Mouse (Mus musculus): Measurements from ENCODE around the gene Klk9. TPM values are rescaled to one million over a fixed set of nuclear protein-coding genes. Genes with fewer than 3 reads are reported as not detected.

The Klk9 gene
- polyA plus RNA-seq, 1 experiment = not detected

DNA sequence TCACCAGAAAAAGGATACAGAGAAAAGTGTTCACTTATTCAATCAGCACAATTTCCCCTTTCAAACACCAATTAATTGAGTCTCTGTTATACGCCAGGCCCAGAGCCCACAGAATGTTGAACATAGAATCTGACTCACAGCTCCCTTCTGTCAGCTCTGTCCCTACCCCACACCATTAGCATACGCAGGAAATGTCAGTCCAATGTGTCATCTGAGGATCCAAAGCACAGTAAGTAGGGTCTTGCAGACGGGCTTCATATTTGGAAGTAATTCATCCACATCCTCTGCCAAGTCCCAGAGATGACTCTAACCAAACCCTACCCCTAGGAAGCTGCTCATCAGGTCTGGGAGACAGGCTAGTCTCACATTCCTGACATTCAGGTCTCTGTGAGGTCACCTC lies 3.6 kb upstream of the Klk9 start:
- DNase-seq (ENCODE audit: extremely low spot score in 1 of 2, low spot score in 1 of 2) = no peak

DNA sequence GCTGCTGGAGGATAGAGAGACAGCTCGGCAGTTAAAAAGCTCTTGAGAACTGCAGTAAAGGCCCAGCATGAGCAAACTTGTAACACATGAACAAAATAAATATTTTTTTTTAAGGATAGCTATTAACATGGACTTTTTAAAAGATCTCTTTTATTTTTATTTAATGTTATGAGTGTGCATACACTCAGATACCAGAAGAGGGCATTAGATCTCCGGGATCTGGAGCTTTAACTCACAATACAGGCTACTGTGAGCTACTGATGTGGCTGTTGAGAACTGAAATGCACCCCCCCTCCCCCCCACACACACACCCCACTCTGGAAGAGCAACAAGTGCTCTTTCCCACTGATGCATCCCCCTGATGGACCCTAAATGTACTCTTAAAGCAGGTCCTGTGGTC lies 2.4 kb upstream of the Klk9 start:
- DNase-seq (ENCODE audit: extremely low spot score in 1 of 2, low spot score in 1 of 2) = no peak

DNA sequence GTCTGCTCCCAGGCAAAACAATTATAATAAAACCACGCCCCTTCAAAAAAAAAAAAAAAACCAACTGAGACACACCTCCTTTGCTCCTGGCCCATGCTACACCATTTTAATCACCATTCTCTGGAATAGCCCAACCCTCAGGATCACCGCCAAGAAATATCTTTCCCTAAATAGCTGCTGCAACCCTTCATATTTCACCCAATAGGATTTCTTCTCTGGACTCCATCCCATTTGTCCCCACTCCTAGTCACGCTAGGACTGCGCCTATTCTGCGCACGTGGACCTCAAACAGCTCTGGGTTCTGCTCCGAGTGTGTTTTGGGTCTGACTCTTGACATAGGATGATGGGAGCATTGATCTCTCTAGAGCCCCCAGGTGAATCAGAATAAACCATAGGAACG lies 4.7 kb downstream of the Klk9 start:
- no peak for DNase-seq (ENCODE audit: extremely low spot score in 1 of 2, low spot score in 1 of 2)

DNA sequence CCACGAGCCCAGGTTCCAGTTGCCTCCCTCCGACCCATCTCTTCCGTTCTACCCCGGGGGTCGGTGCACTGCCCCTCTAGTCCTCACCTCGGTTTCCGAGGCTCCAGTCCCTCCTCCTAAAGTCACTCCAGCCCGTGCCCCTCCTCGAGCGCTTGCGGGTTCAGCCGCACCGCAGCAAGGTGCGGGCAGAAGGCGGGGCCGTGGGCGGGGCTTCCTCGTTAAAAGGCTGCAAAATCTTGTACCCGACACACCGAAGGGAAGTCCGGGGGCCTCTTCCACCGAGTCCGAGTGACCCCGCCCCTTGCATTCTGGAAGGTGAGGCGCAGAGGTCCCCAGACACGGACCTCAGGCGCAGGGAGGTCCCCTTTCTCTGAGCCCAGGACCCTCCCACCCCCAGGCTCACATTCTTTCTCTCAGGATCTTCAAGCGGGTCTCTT lies 5.7 kb downstream of the Klk9 start, which contains the start of gene Klk8:
TSS of gene Klk8 (plus strand) at position 245 of the 437 bp plus-strand sequence.
- DNase-seq (ENCODE audit: extremely low spot score in 1 of 2, low spot score in 1 of 2) = no peak

DNA sequence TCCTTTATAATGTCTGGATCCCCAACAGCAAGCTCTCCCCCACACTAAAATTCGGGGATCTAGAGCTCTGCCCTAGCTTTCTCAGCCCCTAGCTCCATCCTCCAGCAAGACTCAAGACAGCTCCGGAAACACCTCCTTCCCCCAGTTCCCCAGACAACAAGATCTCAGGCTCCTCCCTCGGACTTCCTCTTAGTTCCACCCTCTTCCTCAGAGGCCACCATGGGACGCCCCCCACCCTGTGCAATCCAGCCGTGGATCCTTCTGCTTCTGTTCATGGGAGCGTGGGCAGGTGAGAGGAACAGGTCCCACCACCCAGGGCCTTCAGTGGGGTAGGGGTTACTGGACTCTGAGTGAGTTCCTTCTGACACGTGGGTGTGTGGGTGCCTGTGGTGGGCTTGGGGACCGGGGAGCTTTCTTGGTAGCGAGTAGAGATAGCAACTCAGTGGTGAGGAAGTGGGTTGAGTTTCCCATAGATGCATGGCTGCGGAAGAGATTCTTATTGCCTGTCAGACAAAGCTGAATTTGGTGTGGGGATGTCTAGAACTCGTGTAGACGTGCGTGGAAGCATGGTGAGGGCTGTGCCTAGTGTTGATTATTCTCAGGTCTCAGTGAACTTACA lies 6.3 kb downstream of the Klk9 start:
- no peak for DNase-seq (ENCODE audit: extremely low spot score in 1 of 2, low spot score in 1 of 2)

DNA sequence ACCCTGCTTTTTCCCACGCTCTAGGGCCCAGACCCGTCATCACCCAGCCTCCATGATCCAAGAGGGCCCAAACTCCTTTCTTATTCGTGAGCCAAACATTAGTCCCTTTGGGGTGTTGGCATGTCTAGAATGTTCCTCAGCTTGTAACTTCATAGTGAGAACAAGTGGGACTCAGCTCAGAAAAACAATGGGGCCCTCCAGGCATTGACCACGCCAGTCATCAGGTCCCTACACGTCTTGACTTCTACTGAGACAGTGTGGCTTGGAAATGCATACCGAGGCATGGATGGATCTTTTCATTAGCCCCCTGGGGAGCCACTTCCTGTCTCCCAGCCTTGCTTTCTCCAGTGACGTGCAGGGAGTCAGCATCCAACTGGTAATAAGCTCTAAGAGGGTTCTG lies 8.2 kb downstream of the Klk9 start:
- no peak for DNase-seq (ENCODE audit: extremely low spot score in 1 of 2, low spot score in 1 of 2)

DNA sequence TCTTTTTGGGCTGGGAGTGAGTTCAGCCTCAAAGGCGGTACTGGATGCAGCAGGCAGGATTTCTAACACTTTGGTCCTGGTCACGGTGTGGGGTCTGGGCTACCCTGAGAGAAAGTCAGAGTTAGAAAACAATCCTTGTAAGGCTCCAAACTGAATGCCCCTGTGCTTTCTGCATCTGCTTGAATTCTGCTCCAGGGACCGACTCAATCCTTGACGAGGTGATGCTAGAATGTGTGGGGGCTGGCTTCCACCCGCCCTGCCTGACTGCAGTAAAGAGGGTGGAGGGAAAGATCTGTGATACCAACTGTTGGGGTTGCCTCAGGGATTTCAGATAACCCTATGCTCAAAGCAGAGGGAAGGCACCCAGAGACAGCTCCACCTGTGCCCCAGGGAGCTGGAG lies 19.3 kb downstream of the Klk9 start, which contains the start of gene Klk7:
TSS of gene Klk7 (plus strand) at position 301 of the 400 bp plus-strand sequence.
- no peak for DNase-seq (ENCODE audit: extremely low spot score in 1 of 2, low spot score in 1 of 2)

DNA sequence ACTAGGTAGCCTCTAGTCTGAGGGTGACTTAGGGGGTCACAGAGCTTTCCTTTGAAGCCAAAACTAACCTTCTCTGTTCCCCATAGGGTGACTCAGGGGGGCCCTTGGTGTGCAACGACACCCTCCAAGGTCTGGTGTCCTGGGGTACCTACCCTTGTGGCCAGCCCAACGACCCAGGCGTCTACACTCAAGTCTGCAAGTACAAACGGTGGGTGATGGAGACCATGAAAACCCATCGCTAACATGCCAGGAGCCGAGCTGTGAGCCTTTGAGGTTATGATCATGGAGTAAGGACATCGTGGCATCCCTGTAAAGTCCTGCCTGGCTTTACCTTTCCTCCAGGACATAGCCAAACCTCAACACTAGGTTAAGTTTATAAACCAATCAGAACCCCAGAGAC lies 23.5 kb downstream of the Klk9 start:
- DNase-seq (ENCODE audit: extremely low spot score in 1 of 2, low spot score in 1 of 2) = no peak

DNA sequence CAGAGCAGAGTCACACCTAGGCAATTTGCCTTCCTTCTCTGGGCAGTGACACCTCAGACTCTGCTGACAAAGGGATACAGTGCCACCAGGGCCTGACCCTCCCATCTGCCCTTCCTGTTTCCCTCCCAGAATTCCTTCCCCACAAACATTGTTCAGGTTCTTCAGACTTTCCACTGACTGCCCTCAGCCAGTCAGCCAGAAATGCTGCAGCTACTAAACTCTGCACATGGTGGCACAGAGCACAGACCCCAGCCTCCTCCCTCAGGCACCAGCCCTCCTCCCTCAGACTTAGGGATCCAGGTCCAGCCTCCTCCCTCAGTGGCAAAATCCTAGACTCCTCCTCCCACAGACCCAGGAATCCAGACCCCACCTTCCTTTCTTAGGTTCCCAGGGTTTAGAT lies 25.1 kb downstream of the Klk9 start:
- no peak for DNase-seq (ENCODE audit: extremely low spot score in 1 of 2, low spot score in 1 of 2)

DNA sequence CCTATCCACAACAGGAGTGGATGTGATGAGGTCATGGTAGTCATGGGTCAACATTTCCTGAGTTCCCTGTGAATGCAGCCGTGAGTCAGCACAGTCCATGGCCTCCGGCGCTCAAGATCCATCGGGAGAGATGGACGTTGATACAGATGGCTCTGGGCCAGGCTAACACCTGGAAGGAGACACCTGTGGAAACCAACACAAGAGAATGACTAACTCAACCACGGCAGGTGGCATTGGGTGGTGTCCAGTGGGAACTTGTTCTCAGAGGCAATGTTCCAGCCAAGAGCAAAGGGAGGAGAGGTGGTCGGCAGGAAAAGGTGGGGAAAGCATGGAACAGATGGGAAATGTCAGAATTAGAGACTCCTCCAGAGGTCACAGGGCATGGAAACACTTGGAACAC lies 29.9 kb downstream of the Klk9 start:
- DNase-seq (ENCODE audit: extremely low spot score in 1 of 2, low spot score in 1 of 2) = no peak

DNA sequence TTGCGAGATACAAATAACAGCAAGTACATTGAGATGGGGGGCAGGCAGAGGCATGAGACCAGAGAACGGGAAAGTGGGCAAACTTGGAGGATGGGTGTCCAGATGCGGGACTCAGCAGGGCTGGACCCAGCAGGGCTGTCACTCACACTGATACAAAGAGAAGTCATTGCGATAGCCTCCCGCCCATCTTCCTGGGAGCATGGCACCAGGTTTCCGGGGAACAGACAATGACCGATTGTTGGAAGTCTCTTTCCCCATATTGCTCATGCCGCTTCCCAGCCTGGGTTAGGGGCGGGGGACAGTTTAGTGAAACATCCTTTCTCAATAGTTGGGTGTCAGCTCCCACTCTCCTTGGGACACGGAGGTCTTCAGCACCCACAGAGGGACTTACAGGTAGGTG lies 32.5 kb downstream of the Klk9 start, which contains the start of gene Klk6:
TSS of gene Klk6 (plus strand) at position 301 of the 400 bp plus-strand sequence.
- no peak for DNase-seq (ENCODE audit: extremely low spot score in 1 of 2, low spot score in 1 of 2)

DNA sequence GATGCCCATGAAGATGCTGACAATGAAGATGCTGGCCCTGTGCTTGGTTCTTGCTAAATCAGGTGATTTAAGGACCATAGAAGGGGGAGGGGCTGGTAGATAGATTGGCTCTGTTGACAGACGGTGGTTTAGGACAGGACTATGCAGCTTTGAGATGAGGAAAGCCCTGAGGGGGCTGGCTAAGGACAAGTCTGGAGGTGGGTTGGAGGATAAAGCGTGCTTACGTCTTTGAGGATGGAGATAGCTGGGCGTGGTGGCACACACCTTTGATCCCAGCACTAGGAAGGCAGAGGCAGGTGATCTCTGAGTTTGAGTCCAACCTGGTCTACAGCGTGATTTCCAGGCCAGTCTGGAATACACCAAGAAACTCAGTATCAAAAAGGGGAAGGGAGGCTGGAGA lies 34.4 kb downstream of the Klk9 start:
- DNase-seq (ENCODE audit: extremely low spot score in 1 of 2, low spot score in 1 of 2) = no peak

DNA sequence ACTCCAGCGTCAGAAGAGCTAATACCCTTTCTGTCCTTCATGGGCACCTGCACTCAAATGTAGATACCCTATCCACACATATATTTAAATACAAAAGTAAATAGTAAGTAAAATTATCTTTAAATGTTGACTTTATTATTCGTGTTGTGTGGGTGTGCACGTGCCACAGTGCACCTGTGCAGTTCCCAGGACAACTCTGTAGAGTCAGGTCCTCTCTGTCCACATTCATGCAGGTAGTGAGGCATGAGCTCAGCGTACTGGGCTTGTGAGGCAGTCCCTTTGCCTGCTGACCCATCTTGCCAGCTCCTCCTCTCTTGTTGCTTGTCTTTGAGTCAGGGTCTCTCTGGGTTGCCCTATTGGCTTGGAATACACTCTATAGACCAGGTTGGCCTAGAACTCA lies 36.0 kb downstream of the Klk9 start:
- no peak for DNase-seq (ENCODE audit: extremely low spot score in 1 of 2, low spot score in 1 of 2)

DNA sequence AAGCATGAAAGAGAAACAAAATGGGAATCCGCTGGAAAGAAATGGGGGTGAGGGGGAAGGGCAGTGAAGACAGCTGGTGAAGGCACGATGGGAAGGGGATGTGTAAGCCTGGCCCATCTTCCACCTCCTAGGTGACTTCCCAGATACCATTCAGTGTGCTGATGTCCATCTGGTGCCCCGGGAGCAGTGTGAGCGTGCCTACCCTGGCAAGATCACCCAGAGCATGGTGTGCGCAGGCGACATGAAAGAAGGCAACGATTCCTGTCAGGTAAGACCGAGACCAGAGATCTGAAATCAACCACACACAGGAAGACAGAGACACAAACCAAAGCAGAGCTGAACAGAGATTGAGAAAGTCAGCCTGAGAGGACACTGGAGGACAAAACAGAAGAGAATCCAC lies 37.3 kb downstream of the Klk9 start:
- no peak for DNase-seq (ENCODE audit: extremely low spot score in 1 of 2, low spot score in 1 of 2)

DNA sequence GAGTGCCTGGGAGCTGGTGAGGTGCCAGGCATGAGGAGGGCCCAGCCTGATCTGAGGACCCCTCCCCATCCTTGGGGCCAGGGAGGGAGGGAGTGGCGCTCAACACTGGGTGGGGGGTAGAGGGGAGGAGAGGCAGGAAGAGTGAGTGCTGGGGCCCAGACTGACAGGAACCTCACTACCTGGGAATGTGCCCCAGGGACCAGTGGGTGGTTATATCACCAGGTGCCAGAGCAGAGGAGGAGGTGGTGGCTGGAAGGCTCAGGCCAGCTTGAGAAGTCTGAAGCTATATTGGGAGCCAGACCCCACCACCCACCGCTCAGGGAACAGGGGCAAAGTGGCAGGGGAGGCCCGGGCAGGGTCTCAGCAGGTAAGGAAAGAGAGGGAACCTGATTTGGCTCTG lies 50.0 kb downstream of the Klk9 start, which contains the start of gene Klk5:
TSS of gene Klk5 (plus strand) at position 271 of the 400 bp plus-strand sequence.
- DNase-seq (ENCODE audit: extremely low spot score in 1 of 2, low spot score in 1 of 2) = no peak

DNA sequence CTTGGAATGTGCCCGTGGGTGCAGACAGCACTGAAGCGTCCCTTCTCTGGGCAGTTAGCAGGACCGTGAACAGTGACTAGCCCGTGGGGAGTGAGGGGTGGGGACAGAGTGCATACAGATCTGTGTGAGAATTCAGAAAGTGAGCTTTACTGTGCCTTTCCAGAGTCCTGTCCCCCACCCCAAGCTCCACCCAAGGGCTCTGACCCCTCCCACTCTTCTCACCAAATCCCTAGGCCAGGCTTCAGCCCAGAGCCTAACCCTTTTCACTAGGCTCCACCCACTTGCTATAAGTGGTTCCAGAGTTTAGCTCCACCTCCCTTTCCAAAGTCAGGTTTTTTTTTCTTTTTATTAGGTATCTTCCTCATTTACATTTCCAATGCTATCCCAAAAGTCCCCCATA lies 52.1 kb downstream of the Klk9 start:
- no peak for DNase-seq (ENCODE audit: extremely low spot score in 1 of 2, low spot score in 1 of 2)

Other genes starting within 250 kb of the Klk9 start
- gene Cd33, start 247.5 kb upstream of the Klk9 start, polyA plus RNA-seq (2012; rRNA removed) = 6.9 and 8.9 TPM in 2 replicates
- gene Zfp658, start 229.6 kb upstream of the Klk9 start, polyA plus RNA-seq (2012; rRNA removed) = 9.3 and 9.5 TPM in 2 replicates
- 8.3 and 9.3 TPM in 2 replicates for gene Zfp719, start 212.3 kb upstream of the Klk9 start, polyA plus RNA-seq (2012; rRNA removed)
- gene Zfp819, start 184.7 kb upstream of the Klk9 start, polyA plus RNA-seq (2012; rRNA removed) = 0.11 and 0.16 TPM in 2 replicates
- gene Ceacam18, start 157.2 kb upstream of the Klk9 start, polyA plus RNA-seq (2012; rRNA removed) = not detected in 2 replicates
- 0.84 and 1.2 TPM in 2 replicates for gene Siglece, start 131.7 kb upstream of the Klk9 start, polyA plus RNA-seq (2012; rRNA removed)
- 9.2 and 9.4 TPM in 2 replicates for gene Ctu1, start 119.9 kb upstream of the Klk9 start, polyA plus RNA-seq (2012; rRNA removed)
- gene Klk14, start 101.5 kb upstream of the Klk9 start, polyA plus RNA-seq (2012; rRNA removed) = 0.08 TPM in 1 of 2 replicates, not detected in the other
- gene Klk13, start 79.3 kb upstream of the Klk9 start, polyA plus RNA-seq (2012; rRNA removed) = 0.36 TPM in 1 of 2 replicates, not detected in the other
- gene Klk12, start 23.0 kb upstream of the Klk9 start, polyA plus RNA-seq (2012; rRNA removed) = not detected in 2 replicates
- gene Klk11, start 17.3 kb upstream of the Klk9 start, polyA plus RNA-seq (2012; rRNA removed) = 0.08 TPM in 1 of 2 replicates, not detected in the other
- 0.17 and 0.18 TPM in 2 replicates for gene Klk10, start 10.9 kb upstream of the Klk9 start, polyA plus RNA-seq (2012; rRNA removed)
- 3.8 TPM in 2 replicates for gene Klk8, start 5.7 kb downstream of the Klk9 start, polyA plus RNA-seq (2012; rRNA removed)
- gene Klk7, start 19.4 kb downstream of the Klk9 start, polyA plus RNA-seq (2012; rRNA removed) = not detected in 2 replicates
- gene Klk6, start 32.6 kb downstream of the Klk9 start, polyA plus RNA-seq (2012; rRNA removed) = 6.4 and 7.7 TPM in 2 replicates
- gene Klk5, start 50.1 kb downstream of the Klk9 start, polyA plus RNA-seq (2012; rRNA removed) = not detected in 2 replicates
- not detected in 2 replicates for gene Klk4, start 89.3 kb downstream of the Klk9 start, polyA plus RNA-seq (2012; rRNA removed)
- gene Klk15, start 141.8 kb downstream of the Klk9 start, polyA plus RNA-seq (2012; rRNA removed) = not detected in 2 replicates
- not detected in 2 replicates for gene Klk1b8, start 158.8 kb downstream of the Klk9 start, polyA plus RNA-seq (2012; rRNA removed)
- not detected in 2 replicates for gene Klk1b1, start 174.9 kb downstream of the Klk9 start, polyA plus RNA-seq (2012; rRNA removed)
- not detected in 2 replicates for gene Klk1b9, start 184.2 kb downstream of the Klk9 start, polyA plus RNA-seq (2012; rRNA removed)
- not detected in 2 replicates for gene Klk1b11, start 204.0 kb downstream of the Klk9 start, polyA plus RNA-seq (2012; rRNA removed)
- not detected in 2 replicates for gene Klk1b26, start 220.3 kb downstream of the Klk9 start, polyA plus RNA-seq (2012; rRNA removed)